Mouse (Mus musculus) ovary, postnatal 14 days (tissue): ENCODE measurements at regions not wholly inside any gene's neighbourhood (a gene's known extent, or its start where the extent isn't known, plus 50 kb on each side); places are given as distances from the start of the nearest gene placed in this dataset.
"Not testable (repeated sequence)": the region's sequence is repeated elsewhere in the genome, so short reads cannot be mapped to it uniquely, and the experiment has no call there.

ENCODE experiments used
- DNase-seq: peaks from one replicate; pipeline ENCODE4 v3.0.0; 2022; ENCODE audit warnings: low spot score

DNA sequence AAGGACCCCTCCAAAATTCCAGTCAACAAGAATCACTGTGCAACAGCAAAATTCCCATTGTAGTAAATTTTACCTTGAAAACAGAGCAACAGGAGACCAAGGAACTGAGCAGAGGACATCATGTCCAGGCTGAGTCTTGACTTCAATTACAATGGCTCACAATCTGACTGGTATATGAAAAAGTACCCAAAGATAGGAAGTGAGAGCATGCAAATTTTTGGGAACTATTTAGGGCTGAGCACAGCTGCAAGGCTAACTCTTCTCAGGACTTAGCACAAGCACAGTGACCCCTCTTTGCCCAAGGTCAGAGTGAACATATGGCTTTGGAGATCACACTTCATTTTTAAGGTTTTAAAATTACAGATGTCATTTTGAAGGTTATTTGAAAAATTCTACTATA, 1096.7 kb upstream of the Tacstd2 start:
- not testable (repeated sequence) for DNase-seq

DNA sequence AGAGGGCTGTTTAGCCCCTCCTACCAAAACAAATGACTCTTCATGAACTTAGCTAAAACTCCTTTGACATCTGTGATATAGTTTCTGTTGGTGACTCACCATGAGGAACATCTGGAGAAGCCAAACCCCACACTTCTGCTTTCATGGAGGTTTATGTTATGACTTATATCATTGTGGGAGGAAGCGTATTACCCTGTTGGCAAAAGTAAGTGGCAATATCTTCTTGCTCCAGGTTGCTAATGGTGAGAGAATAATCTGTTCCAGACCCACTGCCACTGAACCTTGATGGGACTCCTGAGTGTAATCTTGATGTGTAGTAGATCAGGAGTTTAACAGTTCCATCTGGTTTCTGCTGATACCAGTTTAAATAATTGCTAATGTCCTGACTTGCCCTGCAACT, 1096.2 kb upstream of the Tacstd2 start:
- no peak for DNase-seq

DNA sequence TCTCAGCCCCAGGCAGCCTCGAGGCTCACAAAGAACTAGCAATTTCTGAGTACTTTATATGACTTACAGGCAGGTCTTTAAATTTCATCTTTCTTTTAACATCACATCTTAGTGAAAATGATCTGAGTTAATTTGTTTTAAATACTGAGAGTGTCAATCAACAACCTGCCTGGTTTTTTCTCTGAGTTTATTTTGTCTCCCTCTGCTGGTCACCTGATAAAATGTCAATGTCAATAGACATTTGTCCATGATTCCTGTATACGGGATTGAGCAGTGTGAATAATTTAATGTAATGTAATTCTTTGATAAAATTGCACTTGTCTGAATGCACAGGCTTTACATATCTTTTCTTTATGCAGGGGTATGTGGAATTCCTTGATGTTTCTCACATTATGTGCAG, 1070.4 kb upstream of the Tacstd2 start:
- DNase-seq: no peak
